9 mouse cellular contexts compared by ENCODE assay signal in the genomic region with DNA sequence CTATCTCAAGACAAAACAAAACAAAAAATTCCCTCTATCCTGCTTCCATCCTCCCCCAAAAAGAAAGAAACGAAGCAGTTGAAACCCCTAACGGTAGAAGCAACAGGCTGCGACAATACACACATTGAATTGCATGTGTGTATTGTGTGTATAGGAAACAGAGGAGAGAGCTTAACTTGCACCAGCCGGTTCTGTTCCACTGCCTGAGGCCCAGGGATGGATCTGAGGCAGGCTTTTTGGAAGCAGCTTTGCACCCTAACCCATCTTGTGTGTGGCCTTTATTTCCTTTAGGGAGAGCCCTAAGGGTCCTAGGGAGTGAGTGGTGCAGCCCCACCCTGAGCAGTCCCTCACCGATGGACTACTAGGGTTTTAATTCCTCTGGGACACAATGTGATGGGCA. TPM values are rescaled to one million over a fixed set of nuclear protein-coding genes. Genes with fewer than 3 reads are reported as not detected.
A peak's percentile ranks its signal among the peaks of the same experiment; 100 is the strongest.
DNase-seq lines count a peak whose midpoint lies in the region; ATAC-seq and TF ChIP-seq lines count a peak whose summit lies in the region.
"Had no signal": no experiment of that assay in that cellular context is flagged by ENCODE, and none has a peak within 500 bp of the region (broad histone marks: within the 10 kb centered on the region; RNA-seq: fewer than 3 reads in every experiment).

No protein-coding gene starts in this region.

- no peak for DNase-seq in forebrain, embryonic 10.5 days (ENCODE audit: extremely low spot score, low spot score)
- DNase-seq in left cerebral cortex, adult 2 months (ENCODE audit: extremely low spot score in 1 of 2, low spot score in 2 of 2) = no peak
- no peak for DNase-seq in left cerebral cortex, postnatal 10 days (ENCODE audit: extremely low spot score in 1 of 2, low spot score in 2 of 2)
- DNase-seq in liver, postnatal 0 days = no peak
- DNase-seq in left cerebral cortex, adult 18-20 months (ENCODE audit: low spot score in 2 of 2) = no peak
- no peak for DNase-seq in retina, postnatal 1 day
- DNase-seq: gastrocnemius, postnatal 25 days had no signal

- no peak overlapping the region for H3K9ac ChIP-seq in forebrain, embryonic 13.5 days
- no peak overlapping the region for H3K9ac ChIP-seq in hindbrain, embryonic 13.5 days
- peak overlapping the region; percentile 61 for H3K9ac ChIP-seq in liver, postnatal 0 days (replicated peaks)

- peak overlapping the region; percentile 74; the same call in 1 of the 2 replicates for H3K27ac ChIP-seq in forebrain, embryonic 10.5 days
- H3K27ac ChIP-seq in forebrain, embryonic 13.5 days = no peak overlapping the region
- peak overlapping the region; percentile 54 for H3K27ac ChIP-seq in left cerebral cortex, adult 2 months
- H3K27ac ChIP-seq in hindbrain, embryonic 13.5 days = no peak overlapping the region
- peak overlapping the region; percentile 92 for H3K27ac ChIP-seq in liver, postnatal 0 days (ENCODE audit: low read depth)

- ATAC-seq in forebrain, embryonic 13.5 days = no peak
- ATAC-seq in hindbrain, embryonic 13.5 days (ENCODE audit: low FRiP score) = no peak
- no peak for ATAC-seq in liver, postnatal 0 days

- H3K36me3 ChIP-seq in forebrain, embryonic 10.5 days (replicated peaks) = no peaks in the 10 kb centered on the region
- H3K36me3 ChIP-seq in forebrain, embryonic 13.5 days (ENCODE audit: poor library complexity, severe bottlenecking) = no peaks in the 10 kb centered on the region
- H3K36me3 ChIP-seq in hindbrain, embryonic 13.5 days = no peaks in the 10 kb centered on the region
- H3K36me3 ChIP-seq in liver, postnatal 0 days (replicated peaks; ENCODE audit: insufficient read depth, low read length) = no peaks in the 10 kb centered on the region

- H3K4me3 ChIP-seq in forebrain, embryonic 10.5 days = no peak overlapping the region
- no peak overlapping the region for H3K4me3 ChIP-seq in forebrain, embryonic 13.5 days
- H3K4me3 ChIP-seq in left cerebral cortex, adult 2 months = peak overlapping the region; percentile 26; the same call in 1 of the 2 replicates
- H3K4me3 ChIP-seq in hindbrain, embryonic 13.5 days = peak overlapping the region; percentile 1; the same call in 1 of the 2 replicates
- H3K4me3 ChIP-seq in liver, postnatal 0 days (ENCODE audit: low read depth, low read length) = peak overlapping the region; percentile 46

- no peaks in the 10 kb centered on the region; the same call in 1 of the 2 replicates for H3K9me3 ChIP-seq in forebrain, embryonic 10.5 days
- no peaks in the 10 kb centered on the region for H3K9me3 ChIP-seq in forebrain, embryonic 13.5 days (replicated peaks)
- no peaks in the 10 kb centered on the region for H3K9me3 ChIP-seq in hindbrain, embryonic 13.5 days
- no peaks in the 10 kb centered on the region for H3K9me3 ChIP-seq in liver, postnatal 0 days (ENCODE audit: low read length)

- 77% methylated on average over 5 of the region's 5 CpGs for WGBS in forebrain, embryonic 10.5 days
- 70% methylated on average over 5 of the region's 5 CpGs for WGBS in forebrain, embryonic 13.5 days
- WGBS in hindbrain, embryonic 13.5 days = 79% methylated on average over 5 of the region's 5 CpGs
- 51% methylated on average over 5 of the region's 5 CpGs for WGBS in liver, postnatal 0 days (ENCODE audit: insufficient replicate concordance)

- TF ChIP-seq CTCF in left cerebral cortex, adult 2 months (IDR thresholded peaks at IDR 0.05) = no peak
- no peak for TF ChIP-seq CTCF in liver, postnatal 0 days (IDR thresholded peaks at IDR 0.05; ENCODE audit: low read depth)

- intact Hi-C loops in left cerebral cortex, adult 2 months (cut with DNase I) = no loop called here
- intact Hi-C loops in left cerebral cortex, postnatal 10 days (cut with DNase I) = no loop called here

- TF ChIP-seq EP300 in liver, postnatal 0 days (IDR thresholded peaks at IDR 0.05; ENCODE audit: low read depth) = no peak

- H3K4me2 ChIP-seq in forebrain, embryonic 13.5 days = no peak overlapping the region
- H3K4me2 ChIP-seq in hindbrain, embryonic 13.5 days = peak overlapping the region; percentile 17; the same call in 1 of the 2 replicates
- H3K4me2 ChIP-seq in liver, postnatal 0 days (ENCODE audit: low read depth, low read length) = peak overlapping the region; percentile 63

- H3K27me3 ChIP-seq in forebrain, embryonic 10.5 days (ENCODE audit: poor library complexity, severe bottlenecking) = no peaks in the 10 kb centered on the region
- H3K27me3 ChIP-seq in forebrain, embryonic 13.5 days = no peaks in the 10 kb centered on the region
- no peaks in the 10 kb centered on the region for H3K27me3 ChIP-seq in hindbrain, embryonic 13.5 days
- no peaks in the 10 kb centered on the region for H3K27me3 ChIP-seq in liver, postnatal 0 days (ENCODE audit: insufficient read depth, low read length)

- H3K4me1 ChIP-seq in forebrain, embryonic 10.5 days = peaks cover 40% of the 10 kb centered on the region
- H3K4me1 ChIP-seq in forebrain, embryonic 13.5 days = no peaks in the 10 kb centered on the region
- H3K4me1 ChIP-seq in hindbrain, embryonic 13.5 days (replicated peaks) = no peaks in the 10 kb centered on the region
- peaks cover 32% of the 10 kb centered on the region for H3K4me1 ChIP-seq in liver, postnatal 0 days (ENCODE audit: insufficient read depth)

RNA-seq across cellular contexts. Expression of gene Pcbp1, which starts 29.5 kb away (rescaled TPM):
- 305 and 358 TPM in 2 replicates for polyA plus RNA-seq in forebrain, embryonic 10.5 days (2016; fragmentation: Nextera tagmentation; extraction: Ambion mirVana)
- 204 and 245 TPM in 2 replicates for polyA plus RNA-seq in forebrain, embryonic 13.5 days (2015; fragmentation: Nextera tagmentation; extraction: Ambion mirVana)
- 100 to 1,000 TPM; 174 to 176 TPM for total RNA-seq in left cerebral cortex, adult 2 months (2021)
- total RNA-seq in left cerebral cortex, postnatal 10 days (2021) = 100 to 1,000 TPM; 175 to 177 TPM
- polyA plus RNA-seq in hindbrain, embryonic 13.5 days (2015; fragmentation: Nextera tagmentation; extraction: Ambion mirVana) = 268 and 333 TPM in 2 replicates
- polyA plus RNA-seq in liver, postnatal 0 days (2015; fragmentation: Nextera tagmentation; extraction: Ambion mirVana) = 206 and 208 TPM in 2 replicates
- total RNA-seq in left cerebral cortex, adult 18-20 months (2021) = 100 to 1,000 TPM; 188 to 189 TPM

RNA-seq across cellular contexts. Expression of gene C87436, which starts 58.4 kb away (rescaled TPM):
- polyA plus RNA-seq in forebrain, embryonic 10.5 days (2016; fragmentation: Nextera tagmentation; extraction: Ambion mirVana) = 24.4 and 25.5 TPM in 2 replicates
- 32.0 and 34.1 TPM in 2 replicates for polyA plus RNA-seq in forebrain, embryonic 13.5 days (2015; fragmentation: Nextera tagmentation; extraction: Ambion mirVana)
- total RNA-seq in left cerebral cortex, adult 2 months (2021) = 10 to 100 TPM; 19.3 to 24.7 TPM
- 10 to 100 TPM; 13.5 to 14.7 TPM for total RNA-seq in left cerebral cortex, postnatal 10 days (2021)
- polyA plus RNA-seq in hindbrain, embryonic 13.5 days (2015; fragmentation: Nextera tagmentation; extraction: Ambion mirVana) = 25.7 and 28.0 TPM in 2 replicates
- polyA plus RNA-seq in liver, postnatal 0 days (2015; fragmentation: Nextera tagmentation; extraction: Ambion mirVana) = 9.5 and 10.4 TPM in 2 replicates
- total RNA-seq in left cerebral cortex, adult 18-20 months (2021) = 10 to 100 TPM; 21.6 to 22.8 TPM

Comparison
In these comparisons a context has a peak if more than half of its experiments do, and no peak if none do; other contexts are left out.
1. H3K27ac ChIP-seq: peak in forebrain, embryonic 10.5 days (single experiment), left cerebral cortex, adult 2 months (single experiment) and liver, postnatal 0 days (single experiment); none in forebrain, embryonic 13.5 days (single experiment) and hindbrain, embryonic 13.5 days (single experiment).
2. H3K4me3 ChIP-seq: peak in left cerebral cortex, adult 2 months (single experiment), hindbrain, embryonic 13.5 days (single experiment) and liver, postnatal 0 days (single experiment); none in forebrain, embryonic 10.5 days (single experiment) and forebrain, embryonic 13.5 days (single experiment).